Mouse (Mus musculus) cerebellum, postnatal 4 days (tissue): ENCODE results near the gene Dlg5.

Source experiments
- DNase-seq, 2 experiments: peaks; one replicate each; pipeline ENCODE4 v3.0.0; 2022; ENCODE audit warnings: low spot score in 2 of 2, mixed read lengths in 1 of 2

Dlg5 gene

GRCm38 (mm10) chr14:24125069-24125468, 120.7 kb downstream of the Dlg5 start:
- DNase-seq, result no peak

GRCm38 (mm10) chr14:24124171-24124570, 121.5 kb downstream of the Dlg5 start:
- no peak for DNase-seq

- DNase-seq, result no peak
Measured at GRCm38 (mm10) chr14:24106734-24107133, 139.0 kb downstream of the Dlg5 start.

GRCm38 (mm10) chr14:24098828-24099227, 146.9 kb downstream of the Dlg5 start:
- DNase-seq, result no peak

- DNase-seq, result no peak
Measured at GRCm38 (mm10) chr14:24094656-24095055, 151.1 kb downstream of the Dlg5 start.

GRCm38 (mm10) chr14:24093221-24093620, 152.5 kb downstream of the Dlg5 start:
- DNase-seq, result no peak

- DNase-seq, result no peak
Measured at GRCm38 (mm10) chr14:24092391-24092790, 153.3 kb downstream of the Dlg5 start.

- no peak for DNase-seq
Measured at GRCm38 (mm10) chr14:24090790-24091189, 154.9 kb downstream of the Dlg5 start.

GRCm38 (mm10) chr14:24089181-24089580, 156.5 kb downstream of the Dlg5 start:
- no peak for DNase-seq

- no peak for DNase-seq
Measured at GRCm38 (mm10) chr14:24087430-24087829, 158.3 kb downstream of the Dlg5 start.

- no peak for DNase-seq
Measured at GRCm38 (mm10) chr14:24086481-24086880, 159.2 kb downstream of the Dlg5 start.
